Mouse (Mus musculus) olfactory bulb, adult 2 months (tissue): ENCODE data around the gene Slc22a2. TPM values are rescaled to one million over a fixed set of nuclear protein-coding genes. Genes with fewer than 3 reads are reported as not detected.

ENCODE experiments used
- H3K27ac ChIP-seq: fragments of 200-500 bp; 2 replicates; pipeline ENCODE4 v1.5.1; 2012; ENCODE audit warnings: low read depth, low read length; ENCODE audit not compliant: insufficient read depth
- H3K4me1 ChIP-seq: fragments of 200-500 bp; 2 replicates; pipeline ENCODE4 v1.6.1; 2012; ENCODE audit warnings: low read length; ENCODE audit not compliant: control insufficient read depth, insufficient read depth
- H3K4me3 ChIP-seq: fragments of 200-500 bp; 2 replicates; pipeline ENCODE4 v1.5.1; 2012; ENCODE audit warnings: mild to moderate bottlenecking, low read depth, low read length, moderate library complexity; ENCODE audit not compliant: insufficient read depth
- CTCF ChIP-seq: fragments of 200-500 bp; IDR thresholded peaks from 2 replicates; pipeline ENCODE4 v1.5.1; 2012; ENCODE audit warnings: low read depth, mild to moderate bottlenecking, low read length, moderate library complexity; ENCODE audit not compliant: insufficient read depth
- POLR2A ChIP-seq: fragments of 200-500 bp; IDR thresholded peaks from 2 replicates; pipeline ENCODE4 v1.6.1; 2012; ENCODE audit warnings: mild to moderate bottlenecking, low read depth, low read length, moderate library complexity; ENCODE audit not compliant: insufficient read depth
- WGBS: fragments of 180-500 bp; shearing (Covaris S2); methylation state at CpG from one replicate; pipeline ENCODE4 v1.1.7; 2018; 5-methylcytosine and 5-hydroxymethylcytosine counted together
- polyA plus RNA-seq: library from polyadenylated mRNA; stranded (reverse); fragments of >200 nt; gene quantifications from 2 replicates; pipeline ENCODE4 v1.2.4, GENCODE M21; 2012; ENCODE audit warnings: low replicate concordance; ENCODE audit not compliant: missing spikeins, insufficient read depth, insufficient read length

Slc22a2 gene
- polyA plus RNA-seq, 1 experiment = not detected

DNA sequence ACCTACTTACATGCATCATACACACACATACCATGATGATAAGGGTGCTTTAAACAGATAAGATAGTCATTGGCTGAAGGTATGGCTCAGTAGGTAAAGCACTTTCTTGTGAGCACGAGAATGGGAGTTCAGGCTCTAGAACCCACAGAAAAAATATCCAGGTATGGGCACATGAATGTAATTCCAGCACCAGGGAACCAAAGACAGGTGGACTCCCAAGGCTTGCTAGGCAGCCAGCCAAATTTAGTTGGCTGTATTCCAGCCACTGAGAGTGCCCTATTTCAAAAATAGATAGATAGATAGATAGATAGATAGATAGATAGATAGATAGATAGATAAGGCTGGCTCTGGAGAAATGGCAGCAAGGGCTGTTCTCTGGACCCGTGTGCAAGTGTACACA is 1.4 kb downstream of the Slc22a2 start:
- peaks cover 4% of the 10 kb centered on the region for H3K4me1 ChIP-seq
- no peak overlapping the region for H3K27ac ChIP-seq
- no peak overlapping the region for H3K4me3 ChIP-seq
- no peak for TF ChIP-seq CTCF
- 88% methylated on average over 2 of the region's 2 CpGs for WGBS

DNA sequence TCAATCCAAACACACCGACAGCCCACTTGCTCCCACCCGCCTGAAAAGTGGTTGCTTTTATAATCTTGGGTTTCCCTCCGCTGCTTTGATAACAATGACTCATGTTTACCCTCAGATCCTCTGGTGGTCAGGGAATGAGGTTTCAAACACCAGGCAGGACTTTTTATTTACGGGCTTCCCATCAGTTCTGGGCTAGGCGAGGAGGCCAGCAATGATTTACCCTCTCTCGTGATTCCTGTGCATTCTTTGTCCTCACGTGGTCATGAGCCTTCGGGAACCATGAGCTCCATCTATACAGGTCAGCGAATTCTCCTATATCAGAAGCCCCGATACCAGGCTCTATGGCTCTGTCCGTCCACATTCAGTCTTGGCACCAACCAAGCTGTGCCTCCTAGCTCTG is 3.0 kb downstream of the Slc22a2 start:
- H3K4me3 ChIP-seq = no peak overlapping the region
- WGBS = 81% methylated on average over 11 of the region's 11 CpGs
- TF ChIP-seq POLR2A = no peak
- peaks cover 4% of the 10 kb centered on the region for H3K4me1 ChIP-seq
- H3K27ac ChIP-seq = no peak overlapping the region

- no peak overlapping the region for H3K27ac ChIP-seq
- H3K4me3 ChIP-seq = no peak overlapping the region
- TF ChIP-seq CTCF = no peak
- TF ChIP-seq POLR2A = no peak
- H3K4me1 ChIP-seq = peaks cover 4% of the 10 kb centered on the region
- 39% methylated on average over 9 of the region's 9 CpGs for WGBS
Measured at GRCm38 (mm10) chr17:12588801-12589247, 4.9 kb downstream of the Slc22a2 start.

- 89% methylated on average over 4 of the region's 4 CpGs for WGBS
- TF ChIP-seq CTCF (no peak), POLR2A (no peak)
- H3K27ac ChIP-seq = no peak overlapping the region
- H3K4me1 ChIP-seq = peaks cover 4% of the 10 kb centered on the region
- no peak overlapping the region for H3K4me3 ChIP-seq
Measured at GRCm38 (mm10) chr17:12590911-12591625, 7.1 kb downstream of the Slc22a2 start.

DNA sequence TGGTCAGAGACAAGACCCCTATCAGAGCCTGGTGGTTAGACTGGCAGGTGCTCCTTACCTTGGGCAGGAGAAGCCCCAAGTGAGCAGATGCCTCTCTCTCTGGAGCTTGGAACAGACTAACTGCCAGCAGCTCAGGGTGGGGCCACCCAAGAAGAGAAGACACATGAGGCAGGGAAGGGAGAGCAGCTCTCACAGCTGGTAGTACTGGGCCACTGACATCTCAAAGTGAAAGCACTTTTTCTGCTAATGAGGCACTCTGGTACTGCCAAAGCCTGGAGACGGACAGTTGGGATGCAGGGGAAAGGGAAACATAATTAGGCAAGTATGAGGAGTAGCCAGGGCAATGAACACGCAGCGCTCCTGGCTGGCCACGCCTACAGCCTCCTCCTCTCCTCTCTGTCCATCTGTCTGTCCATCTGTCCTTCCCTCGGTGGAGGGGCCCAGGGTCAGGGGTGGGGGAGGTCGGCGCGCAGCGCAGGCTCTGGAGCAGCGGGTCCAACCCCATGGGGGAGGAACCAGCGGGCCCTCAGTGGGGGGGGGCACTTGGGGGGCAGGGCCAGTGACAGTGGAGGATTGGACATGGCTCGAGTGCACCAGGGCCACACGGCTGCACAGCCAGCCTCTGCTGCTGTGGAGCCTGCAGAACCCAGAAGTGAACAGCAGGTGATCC is 12.0 kb downstream of the Slc22a2 start:
- no peak for TF ChIP-seq CTCF
- TF ChIP-seq POLR2A = no peak
- no peaks in the 10 kb centered on the region for H3K4me1 ChIP-seq
- H3K4me3 ChIP-seq = no peak overlapping the region
- H3K27ac ChIP-seq = no peak overlapping the region
- WGBS = 63% methylated on average over 12 of the region's 13 CpGs

- Histone ChIP-seq H3K4me1 (no peaks in the 10 kb centered on the region), H3K27ac (no peak overlapping the region), H3K4me3 (no peak overlapping the region)
- WGBS = 77% methylated on average over 1 of the region's 1 CpGs
- TF ChIP-seq CTCF (no peak), POLR2A (no peak)
Measured at GRCm38 (mm10) chr17:12606634-12607033, 22.7 kb downstream of the Slc22a2 start.

GRCm38 (mm10) chr17:12607202-12607601 is 23.3 kb downstream of the Slc22a2 start:
- Histone ChIP-seq H3K27ac (no peak overlapping the region), H3K4me1 (no peaks in the 10 kb centered on the region), H3K4me3 (no peak overlapping the region)
- no peak for TF ChIP-seq CTCF
- TF ChIP-seq POLR2A = no peak

GRCm38 (mm10) chr17:12614511-12615385 is 30.8 kb downstream of the Slc22a2 start:
- Histone ChIP-seq H3K4me1 (no peaks in the 10 kb centered on the region), H3K4me3 (no peak overlapping the region), H3K27ac (no peak overlapping the region)
- 87% methylated on average over 15 of the region's 15 CpGs for WGBS
- no peak for TF ChIP-seq POLR2A
- no peak for TF ChIP-seq CTCF

DNA sequence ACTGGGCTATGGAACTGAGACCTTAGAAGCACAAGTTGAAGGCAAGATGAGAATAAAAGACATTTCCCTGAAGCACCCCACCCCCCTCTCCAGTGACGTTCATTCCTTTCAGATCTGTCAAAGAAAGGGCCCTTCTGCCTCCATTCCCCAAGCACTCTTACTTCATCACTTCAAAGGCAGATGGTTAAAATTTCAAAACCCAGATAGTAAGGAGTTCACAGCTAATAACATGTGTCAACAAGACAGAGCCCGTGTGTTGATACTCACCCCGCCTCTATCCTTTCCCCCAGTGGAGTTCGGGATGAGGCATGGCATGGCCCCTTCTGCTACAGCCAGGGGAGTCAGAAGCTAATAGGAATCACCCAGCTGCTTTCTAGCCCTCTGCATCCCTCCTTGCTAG is 31.5 kb downstream of the Slc22a2 start:
- WGBS = 79% methylated on average over 4 of the region's 4 CpGs
- Histone ChIP-seq H3K27ac (no peak overlapping the region), H3K4me3 (no peak overlapping the region), H3K4me1 (no peaks in the 10 kb centered on the region)
- TF ChIP-seq POLR2A (no peak), CTCF (no peak)
